Mouse (Mus musculus) erythroblast, adult 5-6 weeks (primary cell): Measurements from ENCODE around the gene Dao. TPM values are rescaled to one million over a fixed set of nuclear protein-coding genes. Genes with fewer than 3 reads are reported as not detected.

ENCODE experiments used
- ATAC-seq: replicated peaks from 2 replicates; pipeline ENCODE4 v1.8.0; 2016; ENCODE audit warnings: moderate number of reproducible peaks, mild to moderate bottlenecking, moderate TSS enrichment, inconsistent platforms; ENCODE audit not compliant: poor library complexity, low FRiP score, severe bottlenecking
- total RNA-seq, 2 experiments: library from RNA; stranded (forward) in 1 of 2; stranded (reverse) in 1 of 2; fragments of 150-400 nt in 1 of 2; fragments of 200-764, 138-1000 nt in 1 of 2; gene quantifications; 2 replicates each; pipeline versions ENCODE4 v1.2.3 to v1.2.4; 2015 to 2017; ENCODE audit warnings: low replicate concordance in 2 of 2

The Dao gene
- total RNA-seq, 2 experiments from 2014 or later = not detected

GRCm38 (mm10) chr5:114015121-114015520 is 11.6 kb downstream of the Dao start:
- ATAC-seq = no peak

- no peak for ATAC-seq
These were observed 20.9 kb downstream of the Dao start for GRCm38 (mm10) chr5:114024390-114024789.

- no peak for ATAC-seq
These were observed 21.4 kb downstream of the Dao start for GRCm38 (mm10) chr5:114024885-114025284.

GRCm38 (mm10) chr5:114027217-114027944 is 23.9 kb downstream of the Dao start:
- no peak for ATAC-seq

- no peak for ATAC-seq
These were observed 24.6 kb downstream of the Dao start for GRCm38 (mm10) chr5:114028111-114028510.

- ATAC-seq = no peak
These were observed 27.1 kb downstream of the Dao start for GRCm38 (mm10) chr5:114030652-114031051.

- no peak for ATAC-seq
These were observed 28.8 kb downstream of the Dao start for GRCm38 (mm10) chr5:114032161-114032763.

- ATAC-seq = no peak
These were observed 30.9 kb downstream of the Dao start for GRCm38 (mm10) chr5:114034393-114034792.

GRCm38 (mm10) chr5:114035111-114035510 is 31.6 kb downstream of the Dao start:
- no peak for ATAC-seq

- no peak for ATAC-seq
These were observed 37.0 kb downstream of the Dao start for GRCm38 (mm10) chr5:114040508-114040907.

GRCm38 (mm10) chr5:114040911-114041310 is 37.4 kb downstream of the Dao start:
- ATAC-seq = no peak

- no peak for ATAC-seq
These were observed 37.9 kb downstream of the Dao start for GRCm38 (mm10) chr5:114041327-114041930.

- no peak for ATAC-seq
These were observed 40.3 kb downstream of the Dao start for GRCm38 (mm10) chr5:114043800-114044199.

GRCm38 (mm10) chr5:114045134-114045533 is 41.6 kb downstream of the Dao start:
- no peak for ATAC-seq

- no peak for ATAC-seq
These were observed 42.6 kb downstream of the Dao start for GRCm38 (mm10) chr5:114046151-114046550.

- ATAC-seq = no peak
These were observed 43.1 kb downstream of the Dao start for GRCm38 (mm10) chr5:114046604-114047003.

- ATAC-seq = no peak
These were observed 43.7 kb downstream of the Dao start for GRCm38 (mm10) chr5:114047182-114047581.

GRCm38 (mm10) chr5:114048731-114049308 is 45.3 kb downstream of the Dao start:
- no peak for ATAC-seq

- ATAC-seq = peak; percentile 71
These were observed 48.8 kb downstream of the Dao start for GRCm38 (mm10) chr5:114052246-114052761.

- no peak for ATAC-seq
These were observed 53.7 kb downstream of the Dao start for GRCm38 (mm10) chr5:114057129-114057731.
